Mouse (Mus musculus): Measurements from ENCODE around the gene Ddc. TPM values are rescaled to one million over a fixed set of nuclear protein-coding genes. Genes with fewer than 3 reads are reported as not detected.

Gene Ddc
- polyA plus RNA-seq, 1 experiment from 2014 or later = 48.7 TPM

DNA sequence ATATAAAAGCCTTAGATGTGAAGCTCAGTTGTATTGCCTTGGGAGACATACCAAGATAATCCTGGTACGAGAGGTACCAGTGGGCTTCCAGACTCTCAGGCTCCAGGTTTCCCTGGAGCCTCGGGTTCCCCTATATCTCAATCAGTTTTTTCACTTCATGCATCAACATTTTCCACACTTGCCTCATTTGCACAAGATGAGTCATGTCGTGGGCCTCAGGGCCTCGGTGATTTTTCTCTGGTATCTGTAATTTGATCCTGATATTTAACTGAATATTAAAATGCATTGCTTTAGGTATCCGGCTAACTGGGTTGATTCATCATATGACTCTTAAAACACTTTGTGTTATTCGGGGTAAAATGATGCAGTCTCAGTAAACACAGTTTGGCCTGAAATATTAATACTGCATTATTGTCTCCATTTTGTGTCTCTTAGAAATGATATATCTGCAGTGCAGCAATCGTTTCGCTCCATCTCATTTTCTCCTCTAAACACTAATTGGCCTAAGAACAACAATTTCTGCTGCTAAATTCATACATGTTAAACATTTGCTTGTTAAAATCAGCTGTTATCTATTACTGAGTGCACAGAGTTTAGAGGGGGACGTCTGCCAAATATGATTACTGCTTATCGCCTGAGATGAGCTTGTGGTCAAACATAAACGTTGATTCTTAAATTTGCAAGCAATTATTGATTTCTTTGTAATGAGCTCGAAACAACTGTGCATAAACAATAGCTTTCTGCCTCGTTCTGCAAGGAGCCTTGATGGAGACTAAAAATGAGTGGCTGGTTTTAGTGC, 48.2 kb downstream of the Ddc start:
- Histone ChIP-seq H3K27ac (ENCODE audit: low read length) (peak overlapping the region; percentile 62; the same call in 1 of the 2 replicates), H3K4me3 (replicated peaks; ENCODE audit: low read length) (no peak overlapping the region), H3K4me1 (ENCODE audit: control insufficient read depth, insufficient read depth, low read length) (peaks cover 12% of the 10 kb centered on the region), H3K9me3 (replicated peaks; ENCODE audit: control insufficient read depth, low read length) (no peaks in the 10 kb centered on the region), H3K9ac (ENCODE audit: low read length) (no peak overlapping the region), H3K36me3 (ENCODE audit: control insufficient read depth, insufficient read depth, low read length) (no peaks in the 10 kb centered on the region), H3K27me3 (ENCODE audit: control insufficient read depth, insufficient read depth, low read length) (no peaks in the 10 kb centered on the region), H3K4me2 (ENCODE audit: low read depth, low read length) (no peak overlapping the region)
- no peak for ATAC-seq (ENCODE audit: insufficient read depth, low FRiP score)
- 46% methylated on average over 13 of the region's 13 CpGs for WGBS

- Histone ChIP-seq H3K4me3 (replicated peaks; ENCODE audit: low read length) (no peak overlapping the region), H3K9me3 (replicated peaks; ENCODE audit: control insufficient read depth, low read length) (no peaks in the 10 kb centered on the region), H3K9ac (ENCODE audit: low read length) (no peak overlapping the region), H3K36me3 (ENCODE audit: control insufficient read depth, insufficient read depth, low read length) (no peaks in the 10 kb centered on the region), H3K27me3 (ENCODE audit: control insufficient read depth, insufficient read depth, low read length) (no peaks in the 10 kb centered on the region), H3K4me1 (ENCODE audit: control insufficient read depth, insufficient read depth, low read length) (peaks cover 16% of the 10 kb centered on the region), H3K4me2 (ENCODE audit: low read depth, low read length) (no peak overlapping the region), H3K27ac (ENCODE audit: low read length) (no peak overlapping the region)
- no peak for ATAC-seq (ENCODE audit: insufficient read depth, low FRiP score)
- 87% methylated on average over 4 of the region's 4 CpGs for WGBS
Measured at GRCm38 (mm10) chr11:11848467-11848866, 49.5 kb downstream of the Ddc start.

- H3K9ac ChIP-seq (ENCODE audit: low read length) = no peak overlapping the region
- no peaks in the 10 kb centered on the region for H3K9me3 ChIP-seq (replicated peaks; ENCODE audit: control insufficient read depth, low read length)
- H3K27ac ChIP-seq (ENCODE audit: low read length) = peak overlapping the region; percentile 47
- no peak overlapping the region for H3K4me2 ChIP-seq (ENCODE audit: low read depth, low read length)
- peaks cover 12% of the 10 kb centered on the region for H3K4me1 ChIP-seq (ENCODE audit: control insufficient read depth, insufficient read depth, low read length)
- ATAC-seq (ENCODE audit: insufficient read depth, low FRiP score) = no peak
- 69% methylated on average over 8 of the region's 8 CpGs for WGBS
- H3K36me3 ChIP-seq (ENCODE audit: control insufficient read depth, insufficient read depth, low read length) = no peaks in the 10 kb centered on the region
- no peaks in the 10 kb centered on the region for H3K27me3 ChIP-seq (ENCODE audit: control insufficient read depth, insufficient read depth, low read length)
- no peak overlapping the region for H3K4me3 ChIP-seq (replicated peaks; ENCODE audit: low read length)
Measured at GRCm38 (mm10) chr11:11845044-11845443, 52.9 kb downstream of the Ddc start.

- peak; percentile 85 for ATAC-seq (ENCODE audit: insufficient read depth, low FRiP score)
- no peaks in the 10 kb centered on the region for H3K27me3 ChIP-seq (ENCODE audit: control insufficient read depth, insufficient read depth, low read length)
- H3K4me3 ChIP-seq (replicated peaks; ENCODE audit: low read length) = no peak overlapping the region
- H3K36me3 ChIP-seq (ENCODE audit: control insufficient read depth, insufficient read depth, low read length) = no peaks in the 10 kb centered on the region
- no peak overlapping the region for H3K4me2 ChIP-seq (ENCODE audit: low read depth, low read length)
- peaks cover 12% of the 10 kb centered on the region for H3K4me1 ChIP-seq (ENCODE audit: control insufficient read depth, insufficient read depth, low read length)
- no peak overlapping the region for H3K9ac ChIP-seq (ENCODE audit: low read length)
- H3K9me3 ChIP-seq (replicated peaks; ENCODE audit: control insufficient read depth, low read length) = no peaks in the 10 kb centered on the region
- WGBS = 49% methylated on average over 13 of the region's 13 CpGs
- H3K27ac ChIP-seq (ENCODE audit: low read length) = peak overlapping the region; percentile 50
Measured at GRCm38 (mm10) chr11:11844367-11844971, 53.5 kb downstream of the Ddc start.

DNA sequence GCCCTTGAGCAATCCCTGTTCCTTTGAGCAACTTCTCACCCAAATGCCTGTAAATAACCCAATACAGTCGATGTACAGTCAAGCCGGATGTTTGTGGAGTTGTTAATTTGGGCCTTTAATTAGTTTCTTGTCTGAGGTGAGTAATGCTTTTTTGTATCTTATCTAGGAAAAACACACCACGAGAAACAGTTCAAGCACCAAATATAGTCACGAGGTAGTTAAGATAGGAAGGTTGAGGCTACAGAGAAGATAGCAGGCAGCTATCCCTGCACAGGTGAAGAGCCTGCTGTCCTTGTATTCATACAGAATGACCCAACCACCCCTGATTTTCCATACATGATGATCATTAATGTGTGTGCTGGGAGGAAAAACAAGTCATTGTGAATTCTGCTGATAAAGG, 56.4 kb downstream of the Ddc start:
- WGBS = 50% methylated on average over 4 of the region's 4 CpGs
- H3K9me3 ChIP-seq (replicated peaks; ENCODE audit: control insufficient read depth, low read length) = no peaks in the 10 kb centered on the region
- no peak overlapping the region for H3K4me2 ChIP-seq (ENCODE audit: low read depth, low read length)
- H3K27ac ChIP-seq (ENCODE audit: low read length) = no peak overlapping the region
- no peak overlapping the region for H3K9ac ChIP-seq (ENCODE audit: low read length)
- no peaks in the 10 kb centered on the region for H3K36me3 ChIP-seq (ENCODE audit: control insufficient read depth, insufficient read depth, low read length)
- no peak overlapping the region for H3K4me3 ChIP-seq (replicated peaks; ENCODE audit: low read length)
- H3K4me1 ChIP-seq (ENCODE audit: control insufficient read depth, insufficient read depth, low read length) = peaks cover 26% of the 10 kb centered on the region
- no peaks in the 10 kb centered on the region for H3K27me3 ChIP-seq (ENCODE audit: control insufficient read depth, insufficient read depth, low read length)
- ATAC-seq (ENCODE audit: insufficient read depth, low FRiP score) = no peak

- Histone ChIP-seq H3K4me3 (replicated peaks; ENCODE audit: low read length) (no peak overlapping the region), H3K9me3 (replicated peaks; ENCODE audit: control insufficient read depth, low read length) (no peaks in the 10 kb centered on the region), H3K27me3 (ENCODE audit: control insufficient read depth, insufficient read depth, low read length) (no peaks in the 10 kb centered on the region), H3K27ac (ENCODE audit: low read length) (no peak overlapping the region), H3K4me1 (ENCODE audit: control insufficient read depth, insufficient read depth, low read length) (peaks cover 26% of the 10 kb centered on the region), H3K4me2 (ENCODE audit: low read depth, low read length) (no peak overlapping the region), H3K9ac (ENCODE audit: low read length) (no peak overlapping the region), H3K36me3 (ENCODE audit: control insufficient read depth, insufficient read depth, low read length) (no peaks in the 10 kb centered on the region)
- 69% methylated on average over 2 of the region's 2 CpGs for WGBS
- no peak for ATAC-seq (ENCODE audit: insufficient read depth, low FRiP score)
Measured at GRCm38 (mm10) chr11:11840746-11841145, 57.2 kb downstream of the Ddc start.

DNA sequence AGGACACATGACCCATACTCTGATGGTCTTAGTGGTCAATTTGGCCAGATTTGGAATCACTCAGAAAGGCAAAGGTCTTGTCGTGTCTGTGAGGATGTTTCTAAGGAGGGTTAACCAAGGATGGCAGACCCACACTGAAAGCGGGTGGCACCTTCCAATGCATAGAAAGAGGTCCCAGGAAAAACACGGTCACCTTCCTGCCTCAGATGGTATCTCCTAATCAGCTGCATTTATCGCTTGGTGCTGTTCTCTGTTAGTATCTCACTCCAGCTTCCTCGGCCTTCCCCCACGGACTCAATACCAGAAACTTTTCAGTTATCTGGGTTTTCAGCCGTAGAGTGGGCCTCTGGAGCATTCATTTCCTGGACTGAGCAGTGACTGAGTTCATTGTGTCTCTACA, 58.1 kb downstream of the Ddc start:
- no peaks in the 10 kb centered on the region for H3K36me3 ChIP-seq (ENCODE audit: control insufficient read depth, insufficient read depth, low read length)
- H3K4me2 ChIP-seq (ENCODE audit: low read depth, low read length) = no peak overlapping the region
- no peak overlapping the region for H3K27ac ChIP-seq (ENCODE audit: low read length)
- no peak overlapping the region for H3K9ac ChIP-seq (ENCODE audit: low read length)
- WGBS = 83% methylated on average over 7 of the region's 7 CpGs
- H3K27me3 ChIP-seq (ENCODE audit: control insufficient read depth, insufficient read depth, low read length) = no peaks in the 10 kb centered on the region
- no peaks in the 10 kb centered on the region for H3K9me3 ChIP-seq (replicated peaks; ENCODE audit: control insufficient read depth, low read length)
- ATAC-seq (ENCODE audit: insufficient read depth, low FRiP score) = no peak
- H3K4me3 ChIP-seq (replicated peaks; ENCODE audit: low read length) = no peak overlapping the region
- H3K4me1 ChIP-seq (ENCODE audit: control insufficient read depth, insufficient read depth, low read length) = peaks cover 26% of the 10 kb centered on the region

DNA sequence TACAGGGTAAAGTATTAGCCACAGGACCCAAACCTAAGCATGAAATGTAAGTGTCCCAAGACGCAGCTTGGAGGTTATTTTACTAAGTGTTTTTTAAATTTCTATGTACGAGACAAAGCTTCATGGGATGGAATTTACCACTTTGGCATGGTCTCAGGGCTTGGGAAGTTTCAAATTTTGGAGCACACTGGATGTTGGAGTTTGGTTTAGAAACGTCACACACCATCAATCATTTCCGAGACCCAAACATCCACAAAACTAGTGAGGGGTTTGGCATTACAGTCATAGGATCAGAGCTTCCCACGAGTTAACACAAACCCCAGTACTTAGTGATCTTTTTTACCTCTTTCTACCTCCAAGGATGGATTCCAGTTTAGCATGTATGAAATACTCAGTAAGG, 60.6 kb downstream of the Ddc start:
- H3K4me1 ChIP-seq (ENCODE audit: control insufficient read depth, insufficient read depth, low read length) = peaks cover 26% of the 10 kb centered on the region
- peak overlapping the region; percentile 60; the same call in 1 of the 2 replicates for H3K9ac ChIP-seq (ENCODE audit: low read length)
- no peaks in the 10 kb centered on the region for H3K36me3 ChIP-seq (ENCODE audit: control insufficient read depth, insufficient read depth, low read length)
- H3K4me3 ChIP-seq (replicated peaks; ENCODE audit: low read length) = no peak overlapping the region
- H3K4me2 ChIP-seq (ENCODE audit: low read depth, low read length) = no peak overlapping the region
- no peaks in the 10 kb centered on the region for H3K27me3 ChIP-seq (ENCODE audit: control insufficient read depth, insufficient read depth, low read length)
- peak; percentile 32; the same call in 1 of the 2 replicates for ATAC-seq (ENCODE audit: insufficient read depth, low FRiP score)
- H3K27ac ChIP-seq (ENCODE audit: low read length) = peak overlapping the region; percentile 84
- H3K9me3 ChIP-seq (replicated peaks; ENCODE audit: control insufficient read depth, low read length) = no peaks in the 10 kb centered on the region
- WGBS = 46% methylated on average over 5 of the region's 5 CpGs

GRCm38 (mm10) chr11:11836713-11837370, 61.1 kb downstream of the Ddc start:
- 23% methylated on average over 18 of the region's 18 CpGs for WGBS
- Histone ChIP-seq H3K9ac (ENCODE audit: low read length) (peak overlapping the region; percentile 60), H3K27ac (ENCODE audit: low read length) (peak overlapping the region; percentile 84), H3K4me1 (ENCODE audit: control insufficient read depth, insufficient read depth, low read length) (peaks cover 31% of the 10 kb centered on the region), H3K4me2 (ENCODE audit: low read depth, low read length) (peak overlapping the region; percentile 39), H3K27me3 (ENCODE audit: control insufficient read depth, insufficient read depth, low read length) (no peaks in the 10 kb centered on the region), H3K36me3 (ENCODE audit: control insufficient read depth, insufficient read depth, low read length) (no peaks in the 10 kb centered on the region), H3K9me3 (replicated peaks; ENCODE audit: control insufficient read depth, low read length) (no peaks in the 10 kb centered on the region), H3K4me3 (replicated peaks; ENCODE audit: low read length) (0 out of 2 replicates have a peak overlapping the region, but pooled peaks have one; percentile 3)
- ATAC-seq (ENCODE audit: insufficient read depth, low FRiP score) = peak; percentile 60; the same call in 1 of the 2 replicates

Measured in stomach, embryonic 16.5 days (tissue).